Mouse (Mus musculus) layer of hippocampus, adult 11-12 months (tissue): ENCODE measurements around the gene Trpv4.

Experiments
- DNase-seq: peaks from one replicate; pipeline ENCODE4 v3.0.0; 2022; ENCODE audit warnings: low spot score

The Trpv4 gene

DNA sequence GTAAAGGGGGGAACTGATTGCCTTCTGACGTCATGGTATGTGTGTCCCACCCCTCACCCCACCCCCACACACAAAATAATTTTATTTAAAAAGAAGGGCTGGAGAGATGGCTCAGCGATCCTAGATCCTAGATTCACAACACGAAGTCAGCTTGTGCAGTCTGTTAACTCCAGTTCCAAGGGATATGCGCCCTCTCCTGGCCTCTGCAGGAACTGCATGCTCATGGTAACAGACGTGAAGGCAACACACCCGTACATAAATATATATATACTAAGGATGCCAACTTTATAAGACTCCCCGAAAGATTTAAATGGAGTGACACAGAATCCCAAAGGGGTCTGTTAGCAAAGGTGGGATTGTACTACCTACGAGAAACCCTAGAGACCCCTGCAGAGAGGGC, 39.4 kb downstream of the Trpv4 start:
- DNase-seq, result peak; percentile 77

- no peak for DNase-seq
Observed at GRCm38 (mm10) chr5:114617809-114618208, 40.4 kb downstream of the Trpv4 start.

GRCm38 (mm10) chr5:114616336-114617061, 41.7 kb downstream of the Trpv4 start:
- no peak for DNase-seq

DNA sequence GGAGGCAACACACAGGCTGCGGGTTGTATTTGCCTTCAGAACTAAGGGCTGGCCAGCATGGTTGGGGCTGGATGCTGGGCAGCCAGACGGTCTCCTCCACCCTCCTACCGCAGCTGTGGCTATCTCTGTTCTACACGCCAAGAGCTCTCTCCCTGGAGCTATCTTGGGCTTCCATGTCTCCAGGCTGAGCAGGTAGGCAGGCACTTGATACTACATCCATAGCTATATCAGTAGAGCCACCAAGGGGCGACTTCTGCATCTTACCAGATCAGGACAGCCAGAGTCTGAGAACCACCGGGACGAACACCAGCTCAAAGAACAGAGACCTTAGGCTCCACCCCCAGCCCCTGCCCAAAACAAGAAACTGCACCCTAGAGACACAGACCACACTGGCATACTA, 43.4 kb downstream of the Trpv4 start:
- no peak for DNase-seq

DNA sequence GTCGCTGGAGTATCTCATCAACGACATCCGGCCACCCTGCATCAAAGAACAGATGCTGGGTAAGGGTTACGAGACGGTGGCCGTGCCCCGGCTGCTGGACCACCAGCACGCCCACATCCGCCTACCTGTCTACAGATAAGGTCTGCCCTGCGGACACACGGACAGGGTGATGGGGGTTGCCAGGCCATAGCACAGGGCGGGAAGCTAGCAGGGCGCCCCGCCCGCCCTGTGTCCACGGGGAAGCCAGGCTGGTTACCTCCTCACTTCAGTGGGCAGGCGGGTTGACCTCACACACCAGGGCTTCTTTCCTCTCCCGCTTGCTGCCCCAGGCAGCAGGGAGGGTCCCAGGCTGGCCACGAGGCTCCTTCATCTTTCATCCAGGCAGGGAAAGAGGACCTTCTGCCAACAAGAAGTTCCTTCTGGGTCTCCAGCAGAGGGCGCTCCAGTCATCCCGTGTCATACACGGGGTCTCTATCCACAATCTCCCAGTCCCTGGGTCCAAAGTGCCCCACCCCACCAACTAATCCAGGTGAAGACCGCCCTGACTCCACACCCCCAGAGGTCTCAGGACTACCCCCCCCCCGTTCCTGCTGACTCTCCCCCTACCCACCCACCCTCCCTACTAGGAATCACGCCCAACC, 46.1 kb downstream of the Trpv4 start:
- no peak for DNase-seq

GRCm38 (mm10) chr5:114611256-114611655, 47.0 kb downstream of the Trpv4 start:
- no peak for DNase-seq

GRCm38 (mm10) chr5:114608516-114608915, 49.7 kb downstream of the Trpv4 start:
- peak; percentile 82 for DNase-seq

DNA sequence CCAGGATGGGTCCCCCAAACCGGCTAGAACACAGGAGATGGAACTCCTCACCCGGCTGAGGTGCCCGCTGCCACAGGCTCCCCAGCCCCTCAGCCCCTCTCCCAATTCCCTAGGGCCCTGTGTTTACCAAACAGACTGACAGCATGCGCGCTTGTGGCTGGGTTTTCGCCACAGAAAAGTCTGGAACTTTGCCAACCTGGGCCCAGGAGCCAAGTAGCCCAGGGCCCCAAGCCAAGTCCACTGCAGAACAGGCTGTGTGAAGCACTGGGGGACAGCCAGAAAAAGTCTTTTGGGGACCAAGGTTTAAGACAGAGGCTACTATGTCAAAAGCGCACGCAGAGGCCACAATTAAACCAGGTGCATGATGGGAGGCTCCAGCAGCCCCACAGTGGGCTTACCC, 50.6 kb downstream of the Trpv4 start:
- DNase-seq, result peak; percentile 78

- DNase-seq, result no peak
Observed at GRCm38 (mm10) chr5:114605981-114606380, 52.2 kb downstream of the Trpv4 start.

DNA sequence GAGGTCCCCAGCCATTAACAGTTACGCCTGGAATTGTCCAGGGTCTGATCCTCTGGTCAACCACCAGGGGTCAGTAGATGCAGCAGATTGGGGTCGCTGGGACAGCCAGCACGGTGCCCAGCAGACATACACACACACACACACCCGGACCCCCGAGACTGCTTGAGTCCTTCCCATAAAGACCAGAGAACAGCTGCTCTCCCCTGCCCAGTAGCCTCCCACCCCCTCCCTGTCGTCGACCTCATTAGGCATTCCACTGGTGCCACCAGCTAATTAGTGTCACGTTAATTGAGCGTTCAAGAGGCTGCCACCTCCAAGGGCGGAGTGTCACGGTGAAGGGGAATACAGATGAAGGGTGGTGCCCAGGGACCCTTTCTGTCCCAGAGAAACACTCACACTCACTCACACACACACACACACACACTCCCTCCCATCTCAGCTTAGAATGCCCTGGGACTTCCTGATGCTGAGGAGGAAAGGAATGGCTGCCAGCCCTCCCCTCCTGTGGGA, 53.4 kb downstream of the Trpv4 start:
- no peak for DNase-seq

- DNase-seq, result no peak
Observed at GRCm38 (mm10) chr5:114603975-114604374, 54.2 kb downstream of the Trpv4 start.

DNA sequence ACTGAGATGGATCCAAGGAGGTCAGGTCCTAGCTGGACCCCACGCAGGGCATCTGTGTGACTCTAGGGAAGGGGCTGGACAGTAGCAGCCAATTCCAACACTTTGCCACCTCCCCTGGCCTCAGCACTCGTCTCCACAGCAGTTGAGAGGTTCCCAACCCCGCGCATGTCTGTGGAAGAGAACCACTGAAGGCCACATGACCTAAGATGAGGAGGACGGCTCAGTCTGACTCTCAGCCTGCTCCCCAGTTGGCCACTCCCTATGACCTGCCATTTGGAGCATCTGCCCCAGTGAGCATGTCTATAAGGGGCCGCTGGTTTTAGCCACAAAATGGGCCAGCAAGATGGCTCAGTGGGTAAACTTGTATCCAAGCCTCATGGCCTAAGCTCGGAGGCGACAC, 56.2 kb downstream of the Trpv4 start:
- DNase-seq, result no peak

GRCm38 (mm10) chr5:114597652-114598051, 60.6 kb downstream of the Trpv4 start:
- DNase-seq, result no peak

DNA sequence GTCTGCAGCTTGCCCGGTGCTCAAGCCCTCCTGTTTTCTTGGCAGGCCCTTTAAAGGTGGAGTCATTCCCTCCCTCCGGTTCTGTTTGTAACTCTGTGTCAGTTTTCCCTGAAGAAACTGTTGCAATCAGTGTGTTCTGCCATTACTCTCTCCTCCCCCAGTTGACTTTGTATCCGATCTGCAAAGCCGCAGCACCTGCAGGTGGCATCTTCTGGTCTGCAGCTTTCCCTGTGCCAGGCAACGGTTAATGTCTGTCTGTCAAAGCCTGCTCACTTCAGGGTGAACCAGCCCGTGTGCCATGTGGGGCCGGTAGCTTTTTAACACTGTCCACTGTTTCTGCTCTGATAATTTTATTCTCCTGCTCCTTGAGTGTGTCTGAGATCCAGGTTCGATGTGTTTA, 61.0 kb downstream of the Trpv4 start:
- no peak for DNase-seq

DNA sequence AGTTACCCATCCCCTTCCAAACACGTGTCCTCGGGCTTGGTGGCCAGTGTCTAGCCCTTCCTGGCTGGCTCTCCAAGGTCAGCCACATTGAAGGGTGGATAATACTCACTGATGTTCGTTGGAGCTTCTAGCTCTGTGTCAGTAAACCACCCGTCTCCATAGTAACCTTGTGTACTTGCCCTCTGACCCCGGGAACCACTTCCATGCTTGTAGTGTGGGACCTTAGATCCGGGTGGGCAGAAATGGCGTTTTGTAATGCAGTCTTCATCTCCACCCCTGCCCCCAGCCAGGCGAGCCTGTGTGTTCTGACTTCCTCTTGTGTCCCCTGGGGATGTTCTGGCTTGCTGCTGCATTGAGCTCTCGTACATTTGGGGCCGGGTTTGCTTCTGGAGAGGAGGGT, 61.6 kb downstream of the Trpv4 start:
- DNase-seq, result no peak

GRCm38 (mm10) chr5:114594741-114595241, 63.4 kb downstream of the Trpv4 start:
- DNase-seq, result no peak

DNA sequence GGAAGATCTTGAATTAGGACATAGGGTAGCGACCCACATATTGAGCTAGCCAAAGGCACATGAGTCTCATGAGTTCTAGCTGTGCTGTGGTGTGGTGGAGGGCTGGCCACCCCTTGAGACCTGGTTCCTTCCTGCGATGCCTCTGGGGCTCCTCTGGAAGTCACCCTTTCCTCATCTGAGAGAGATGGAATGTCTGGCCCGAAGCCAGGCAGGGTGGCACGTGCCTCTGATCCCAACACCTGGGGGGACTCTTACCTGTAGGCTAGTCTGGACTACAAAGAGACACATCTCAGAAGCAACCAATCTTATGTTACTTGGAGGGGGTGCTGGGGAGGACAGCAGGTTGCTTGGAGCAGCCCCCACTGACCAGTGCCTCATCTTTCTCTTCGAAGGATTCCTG, 64.3 kb downstream of the Trpv4 start:
- DNase-seq, result no peak

DNA sequence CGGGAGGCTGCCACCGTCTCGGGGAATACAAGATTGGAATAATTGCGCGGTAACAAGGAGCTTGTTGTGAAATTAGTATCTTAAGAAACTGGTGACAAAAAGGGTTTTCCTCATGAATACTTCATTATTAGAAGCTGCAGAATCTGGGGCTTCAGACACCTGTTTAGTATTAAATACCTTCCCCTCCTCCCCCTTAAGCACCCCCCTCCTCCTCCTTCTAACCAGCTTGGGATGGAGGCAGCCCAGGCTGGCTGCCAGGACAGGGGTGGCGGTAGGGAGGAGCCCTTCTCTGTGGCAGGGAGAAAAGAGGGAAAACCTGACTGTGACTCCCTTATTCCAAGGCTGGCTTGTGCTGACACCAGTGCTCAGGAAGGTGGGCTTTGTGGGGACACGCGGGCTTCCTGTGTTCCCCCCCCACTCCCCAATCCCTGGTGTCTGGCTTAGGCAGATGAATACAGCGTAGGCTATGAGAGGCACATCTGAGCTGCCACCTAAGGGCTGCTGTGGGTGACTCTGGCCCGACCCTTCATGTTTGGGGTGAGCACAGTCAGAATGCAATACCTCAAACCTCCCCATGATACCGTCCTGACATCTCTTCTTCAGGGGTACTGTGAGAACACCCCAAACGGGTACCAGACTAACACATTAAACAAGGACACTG, 64.9 kb downstream of the Trpv4 start:
- DNase-seq, result no peak

- DNase-seq, result no peak
Observed at GRCm38 (mm10) chr5:114592463-114593160, 65.6 kb downstream of the Trpv4 start.

GRCm38 (mm10) chr5:114591151-114591561, 67.1 kb downstream of the Trpv4 start:
- no peak for DNase-seq

GRCm38 (mm10) chr5:114590043-114590913, 67.9 kb downstream of the Trpv4 start:
- DNase-seq, result no peak
